Comparison of ENCODE assay signal across 9 mouse cellular contexts in the genomic region with DNA sequence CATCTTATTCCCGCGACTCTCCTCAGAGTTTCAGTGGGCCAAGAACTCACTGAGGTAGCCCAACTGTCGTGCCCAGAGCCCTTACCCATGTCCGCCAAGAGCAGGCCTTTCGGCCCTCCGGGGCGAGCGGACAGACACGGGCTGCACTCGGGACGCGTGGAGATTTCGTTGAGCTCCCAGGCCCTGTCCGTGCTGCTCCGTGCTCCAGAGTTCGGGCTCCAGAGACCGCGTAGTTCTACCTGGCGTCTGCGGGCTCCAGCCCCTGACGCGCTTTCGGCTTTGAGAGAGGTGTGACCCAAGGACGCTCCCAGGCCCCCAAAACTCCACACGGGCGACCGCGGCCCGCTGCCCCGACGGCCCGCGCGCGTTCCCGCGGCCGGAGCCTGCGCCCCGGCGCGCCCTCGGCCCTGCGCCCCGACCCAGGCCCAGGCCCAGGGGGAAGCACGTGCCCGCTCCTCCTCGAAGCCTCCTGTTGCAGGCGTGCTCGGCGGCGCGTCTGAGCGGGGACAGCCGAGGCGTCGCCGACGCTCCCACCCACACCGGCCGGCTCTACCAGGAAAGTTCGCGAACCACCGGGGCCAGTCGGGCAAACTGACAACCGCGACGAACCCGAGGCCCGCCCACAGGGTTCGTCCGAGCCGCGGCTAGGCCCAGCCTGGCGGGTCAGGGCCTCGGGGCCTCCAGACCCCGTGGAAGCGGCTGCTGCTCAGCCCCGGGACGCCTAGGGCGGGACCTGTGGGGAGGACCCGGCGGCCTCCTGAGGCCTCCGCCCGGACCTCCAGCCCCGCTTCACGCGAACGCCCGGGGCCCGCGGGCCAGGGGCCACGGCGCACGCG. TPM values are rescaled to one million over a fixed set of nuclear protein-coding genes. Genes with fewer than 3 reads are reported as not detected.
DNase-seq lines count a peak whose midpoint lies in the region; ATAC-seq lines count a peak whose summit lies in the region.
"Had no signal": no experiment of that assay in that cellular context is flagged by ENCODE, and none has a peak within 500 bp of the region (broad histone marks: within the 10 kb centered on the region; RNA-seq: fewer than 3 reads in every experiment).

No protein-coding gene starts in this region.

- no peak overlapping the region for H3K27ac ChIP-seq in heart, embryonic 11.5 days (ENCODE audit: low read depth, low read length)
- H3K27ac ChIP-seq in neural tube, embryonic 15.5 days (replicated peaks) = no peak overlapping the region

- no peaks in the 10 kb centered on the region for H3K36me3 ChIP-seq in heart, embryonic 11.5 days (ENCODE audit: control insufficient read depth, insufficient read depth, low read length)
- H3K36me3 ChIP-seq in neural tube, embryonic 15.5 days = no peaks in the 10 kb centered on the region

- H3K4me2 ChIP-seq in heart, embryonic 11.5 days = peak overlapping the region; percentile 38
- no peak overlapping the region for H3K4me2 ChIP-seq in neural tube, embryonic 15.5 days

- 1% methylated on average over 96 of the region's 96 CpGs for WGBS in heart, embryonic 11.5 days (ENCODE audit: insufficient replicate concordance)
- 2% methylated on average over 96 of the region's 96 CpGs for WGBS in neural tube, embryonic 15.5 days

- DNase-seq in layer of hippocampus, postnatal 10 days (ENCODE audit: low spot score in 2 of 2) = peak; percentile 12 to 27
- DNase-seq in layer of hippocampus, adult 8-10 months (ENCODE audit: low spot score in 2 of 2) = no peak
- DNase-seq in embryo, embryonic 9.5 days (ENCODE audit: extremely low spot score) = peak; percentile 70
- DNase-seq in kidney, postnatal 4 days = peak; percentile 21 to 59
- no peak for DNase-seq in spleen, adult 18-20 months

- H3K4me3 ChIP-seq in heart, embryonic 11.5 days (ENCODE audit: low read depth, low read length) = peak overlapping the region; percentile 21
- H3K4me3 ChIP-seq in neural tube, embryonic 15.5 days (replicated peaks) = no peak overlapping the region

- no peak overlapping the region for H3K9ac ChIP-seq in heart, embryonic 11.5 days (ENCODE audit: low read depth, low read length)
- no peak overlapping the region for H3K9ac ChIP-seq in neural tube, embryonic 15.5 days (replicated peaks)

- H3K9me3 ChIP-seq in heart, embryonic 11.5 days (replicated peaks; ENCODE audit: control insufficient read depth, low read length) = no peaks in the 10 kb centered on the region
- H3K9me3 ChIP-seq in neural tube, embryonic 15.5 days (replicated peaks) = no peaks in the 10 kb centered on the region

- H3K27me3 ChIP-seq in heart, embryonic 11.5 days (ENCODE audit: control insufficient read depth, insufficient read depth, low read length) = peaks cover 65% of the 10 kb centered on the region
- peaks cover 82% of the 10 kb centered on the region for H3K27me3 ChIP-seq in neural tube, embryonic 15.5 days (replicated peaks)

- H3K4me1 ChIP-seq in heart, embryonic 11.5 days (ENCODE audit: control insufficient read depth, insufficient read depth, low read length) = peaks cover 11% of the 10 kb centered on the region; the same call in 1 of the 2 replicates
- H3K4me1 ChIP-seq in neural tube, embryonic 15.5 days = peaks cover 9% of the 10 kb centered on the region

- peak; percentile 51 for ATAC-seq in heart, embryonic 11.5 days (replicated peaks; ENCODE audit: insufficient number of reproducible peaks, low FRiP score, low TSS enrichment)
- ATAC-seq in neural tube, embryonic 15.5 days (ENCODE audit: low FRiP score) = peak; percentile 20; the same call in 1 of the 2 replicates
- no peak for ATAC-seq in monocyte, adult 5-6 weeks (replicated peaks; ENCODE audit: insufficient number of reproducible peaks, low FRiP score, low TSS enrichment, poor library complexity, severe bottlenecking)

RNA-seq across cellular contexts. Expression of gene Otx1, which starts 9.7 kb away (rescaled TPM):
- 1 to 10 TPM; 4.8 to 5.3 TPM for total RNA-seq in layer of hippocampus, postnatal 10 days (2021)
- 1 to 10 TPM; 2.7 to 5.5 (median 3.5) TPM for total RNA-seq in layer of hippocampus, adult 8-10 months (2022)
- polyA plus RNA-seq in heart, embryonic 11.5 days (2014; fragmentation: Nextera tagmentation; extraction: Ambion mirVana) = 0.17 and 0.40 TPM in 2 replicates
- polyA plus RNA-seq in neural tube, embryonic 15.5 days (2015; fragmentation: Nextera tagmentation; extraction: Ambion mirVana) = not detected in 2 replicates
- not detected in 3 replicates for total RNA-seq in monocyte, adult 5-6 weeks (2017)
- total RNA-seq: hematopoietic stem cell, adult 5-6 weeks had no signal

Comparison
In these comparisons a context has a peak if more than half of its experiments do, and no peak if none do; other contexts are left out.
1. DNase-seq: peak in layer of hippocampus, postnatal 10 days (2 of 2), embryo, embryonic 9.5 days (single experiment) and kidney, postnatal 4 days (2 of 2); none in layer of hippocampus, adult 8-10 months (0 of 2) and spleen, adult 18-20 months (0 of 2).